Mouse (Mus musculus) embryo, embryonic 10 days (tissue): Measurements from ENCODE around the gene Adamts16.
A peak's percentile ranks its signal among the peaks of the same experiment; 100 is the strongest.

Experiments used
- DNase-seq: peaks from one replicate; pipeline ENCODE4 v3.0.0-alpha.2; 2015; ENCODE audit warnings: low spot score

Adamts16 gene

GRCm38 (mm10) chr13:70713331-70713730, 128.3 kb downstream of the Adamts16 start:
- DNase-seq = no peak

GRCm38 (mm10) chr13:70707158-70707854, 134.3 kb downstream of the Adamts16 start:
- DNase-seq = no peak

GRCm38 (mm10) chr13:70702904-70703303, 138.7 kb downstream of the Adamts16 start:
- DNase-seq = peak; percentile 26

GRCm38 (mm10) chr13:70698812-70699387, 142.7 kb downstream of the Adamts16 start:
- no peak for DNase-seq

DNA sequence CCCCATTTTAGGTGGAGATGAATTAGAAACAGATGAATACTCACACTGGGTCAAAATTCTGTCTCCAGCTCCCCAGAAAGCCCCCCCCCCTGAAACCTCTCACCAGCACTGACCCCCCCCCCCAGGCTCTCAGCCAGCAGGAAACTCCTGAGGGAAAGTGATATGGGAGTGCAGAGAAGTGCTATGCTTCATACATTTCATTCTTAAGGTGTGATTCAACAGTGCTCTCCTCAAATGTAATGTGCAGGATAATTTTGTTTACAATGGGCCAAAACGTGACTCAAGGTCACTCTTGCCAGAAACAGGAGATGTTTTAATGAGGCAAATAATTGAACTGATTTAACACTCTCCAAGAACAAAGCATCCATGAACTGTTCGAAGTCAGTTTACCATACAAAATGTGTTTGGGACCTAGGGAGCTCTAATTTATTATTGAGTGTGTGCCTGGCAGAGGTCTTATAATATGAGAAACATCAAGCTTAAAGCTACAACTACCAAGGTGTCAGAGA, 152.1 kb downstream of the Adamts16 start:
- DNase-seq = no peak

GRCm38 (mm10) chr13:70685825-70686224, 155.8 kb downstream of the Adamts16 start:
- no peak for DNase-seq

DNA sequence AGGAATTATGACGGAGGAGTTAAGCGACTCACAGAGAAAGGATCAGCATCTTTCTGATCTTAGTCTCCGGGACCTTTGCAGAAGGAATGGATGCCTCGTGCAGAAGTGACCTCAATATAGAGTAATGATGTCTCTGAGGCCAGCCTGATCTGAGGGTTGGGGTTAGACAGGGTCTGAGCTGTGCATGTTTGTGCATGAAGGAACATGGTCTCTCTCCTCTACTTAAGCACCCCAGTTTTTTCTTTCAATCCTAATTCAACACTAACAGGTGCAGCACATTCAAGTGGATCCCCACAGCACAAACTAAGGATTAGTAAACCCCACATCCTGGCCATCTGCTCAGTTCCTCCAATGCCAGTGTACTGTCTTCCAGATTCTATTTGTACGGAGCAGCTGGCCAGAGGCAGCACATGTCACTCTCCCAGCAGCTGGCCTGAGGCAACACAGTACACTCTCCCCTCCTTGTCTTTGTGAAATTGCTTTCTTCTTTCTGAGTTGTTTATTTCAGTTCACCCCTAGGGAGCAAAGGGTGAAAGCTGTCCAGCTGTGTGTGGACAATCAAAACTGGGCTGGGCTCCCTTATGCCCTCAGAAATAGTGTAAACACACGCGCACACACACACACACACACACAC, 156.5 kb downstream of the Adamts16 start:
- DNase-seq = peak; percentile 38

DNA sequence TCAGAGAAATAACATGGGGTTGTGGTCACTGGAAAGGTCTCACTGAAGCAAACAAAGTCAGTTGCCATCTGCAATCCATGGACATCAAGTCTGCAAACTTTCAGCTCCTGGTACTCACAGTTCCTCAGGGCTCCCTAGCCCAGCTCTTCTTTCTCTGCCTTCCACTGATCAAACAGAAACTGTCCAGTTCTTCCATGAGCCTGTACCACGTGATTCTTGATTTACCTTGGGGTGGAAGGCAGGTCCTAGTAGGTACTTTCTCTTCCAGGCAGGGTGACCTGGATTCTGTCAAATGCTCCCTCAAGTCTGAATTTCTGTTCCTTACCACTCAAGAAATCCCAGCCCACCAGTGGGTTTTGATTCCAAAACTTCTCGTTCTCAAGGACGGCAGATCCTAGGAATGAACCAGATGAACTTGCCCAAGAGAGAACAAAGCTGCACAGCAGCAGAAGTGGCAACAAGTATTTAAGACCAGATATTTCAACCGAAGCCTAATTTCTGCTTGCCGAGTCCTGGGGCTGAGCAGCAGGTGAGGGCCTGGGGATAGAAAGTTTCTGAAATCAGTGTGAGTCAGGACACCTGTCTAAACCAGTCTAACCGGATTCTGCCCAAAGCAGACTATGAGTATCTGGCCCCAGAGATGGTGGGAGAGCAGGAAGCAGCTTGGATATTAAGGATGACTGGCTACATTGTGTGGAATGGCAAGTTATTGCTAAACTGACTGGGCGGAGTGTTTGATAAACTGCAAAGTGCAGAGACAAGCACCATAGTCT, 160.0 kb downstream of the Adamts16 start:
- DNase-seq = peak; percentile 42

- DNase-seq = no peak
These were observed 161.3 kb downstream of the Adamts16 start for GRCm38 (mm10) chr13:70680316-70680715.
